Comparison of ENCODE assay signal across 8 mouse cellular contexts in genomic region chr7:80232489-80233029, GRCm38 (mm10). TPM values are rescaled to one million over a fixed set of nuclear protein-coding genes. Genes with fewer than 3 reads are reported as not detected.
DNase-seq lines count a peak whose midpoint lies in the region; ATAC-seq and TF ChIP-seq lines count a peak whose summit lies in the region.

Gene Cib1 (minus strand): TSS chr7:80232813.
Gene Gdpgp1 (plus strand): TSS chr7:80232865.

- peak within 1 kb of the TSS; percentile 69 for H3K4me2 ChIP-seq in forebrain, embryonic 16.5 days (ENCODE audit: low read length)
- peak within 1 kb of the TSS; percentile 88 for H3K4me2 ChIP-seq in lung, embryonic 15.5 days

- peak within 1 kb of the TSS; percentile 80 to 87 for H3K4me3 ChIP-seq in ES-E14 (ENCODE audit: insufficient read depth in 1 of 2, low read depth in 1 of 2, low read length in 2 of 2, poor library complexity in 1 of 2, severe bottlenecking in 1 of 2)
- peak within 1 kb of the TSS; percentile 55 for H3K4me3 ChIP-seq in forebrain, embryonic 16.5 days (replicated peaks; ENCODE audit: low read length)
- peak within 1 kb of the TSS; percentile 69 for H3K4me3 ChIP-seq in lung, embryonic 15.5 days

- intact Hi-C loops in heart, postnatal 36 days (cut with DNase I): no loop called here

- in situ Hi-C loops in ES-E14 (cut with MboI; ENCODE audit: low sequenced_read_pairs in 2 of 2, unreplicated experiment in 2 of 2): no loop called here

- H3K36me3 ChIP-seq in ES-E14 (ENCODE audit: control insufficient read depth, insufficient read depth, low read length, poor library complexity, severe bottlenecking): peaks cover 10% of the 10 kb centered on the region
- H3K36me3 ChIP-seq in forebrain, embryonic 16.5 days (ENCODE audit: control insufficient read depth, insufficient read depth): 0 out of 2 replicates have a peak, but pooled peaks cover under 1% of the 10 kb centered on the region
- peaks cover 5% of the 10 kb centered on the region; the same call in 1 of the 2 replicates for H3K36me3 ChIP-seq in lung, embryonic 15.5 days

- H3K9ac ChIP-seq in ES-E14 (ENCODE audit: insufficient read depth, low read depth, low read length, poor library complexity, severe bottlenecking): peak within 1 kb of the TSS; percentile 77
- H3K9ac ChIP-seq in forebrain, embryonic 16.5 days (replicated peaks; ENCODE audit: low read depth, low read length): peak within 1 kb of the TSS; percentile 78
- H3K9ac ChIP-seq in lung, embryonic 15.5 days: peak within 1 kb of the TSS; percentile 58

- peaks cover 4% of the 10 kb centered on the region; the same call in 1 of the 2 replicates for H3K27me3 ChIP-seq in forebrain, embryonic 16.5 days (replicated peaks; ENCODE audit: control insufficient read depth, insufficient read depth, low read length)
- no peaks in the 10 kb centered on the region for H3K27me3 ChIP-seq in lung, embryonic 15.5 days

- no peaks in the 10 kb centered on the region for H3K9me3 ChIP-seq in ES-E14 (ENCODE audit: control insufficient read depth, insufficient read depth, low read depth, low read length)
- no peaks in the 10 kb centered on the region for H3K9me3 ChIP-seq in forebrain, embryonic 16.5 days (ENCODE audit: control insufficient read depth, low read length)
- H3K9me3 ChIP-seq in lung, embryonic 15.5 days: no peaks in the 10 kb centered on the region

- ATAC-seq in forebrain, embryonic 16.5 days: peak; percentile 97
- ATAC-seq in lung, embryonic 15.5 days (ENCODE audit: borderline replicate concordance, extremely low read depth, low FRiP score, low TSS enrichment): peak; percentile 100

- peak; percentile 95 for DNase-seq in ES-E14 (ENCODE audit: low read depth, low spot score)
- DNase-seq in cerebellum, adult 11-12 months: peak; percentile 89
- DNase-seq in heart, postnatal 36 days: peak; percentile 97 to 98
- DNase-seq in layer of hippocampus, adult 8-10 months (ENCODE audit: low spot score in 2 of 2): peak; percentile 90 to 93
- DNase-seq in ovary, adult 18-20 months (ENCODE audit: low spot score): peak; percentile 97
- DNase-seq in thymus, postnatal 0 days (ENCODE audit: low spot score): peak; percentile 99

- H3K27ac ChIP-seq in ES-E14 (ENCODE audit: insufficient read depth, low read depth, low read length, poor library complexity, severe bottlenecking): peak within 1 kb of the TSS; percentile 45
- peak within 1 kb of the TSS; percentile 53; the same call in 1 of the 2 replicates for H3K27ac ChIP-seq in forebrain, embryonic 16.5 days (ENCODE audit: low read length)
- peak within 1 kb of the TSS; percentile 76 for H3K27ac ChIP-seq in lung, embryonic 15.5 days

- peaks cover 0 to 7% of the 10 kb centered on the region in 2 experiments for H3K4me1 ChIP-seq in ES-E14 (ENCODE audit: control insufficient read depth in 2 of 2, insufficient read depth in 2 of 2, low read length in 2 of 2, poor library complexity in 1 of 2)
- peaks cover 22% of the 10 kb centered on the region for H3K4me1 ChIP-seq in forebrain, embryonic 16.5 days (replicated peaks; ENCODE audit: control insufficient read depth, insufficient read depth, low read length)
- H3K4me1 ChIP-seq in lung, embryonic 15.5 days: peaks cover 22% of the 10 kb centered on the region

- WGBS in forebrain, embryonic 16.5 days: under 1% methylated on average over 53 of the region's 56 CpGs
- under 1% methylated on average over 52 of the region's 56 CpGs for WGBS in lung, embryonic 15.5 days

TF ChIP-seq in ES-E14, 5 proteins besides CTCF, POLR2A, EP300 and RAD21:
- peak; percentile 57; the same call in 1 of the 2 replicates for TF ChIP-seq HCFC1 (IDR thresholded peaks at IDR 0.05; ENCODE audit: borderline replicate concordance, insufficient read depth, low read length)
- no peak for TF ChIP-seq MAFK (IDR thresholded peaks at IDR 0.05; ENCODE audit: insufficient read depth, low read depth, low read length)

RNA-seq across cellular contexts. Expression of gene Cib1, which starts in this region (rescaled TPM):
- 52.6 and 59.7 TPM in 2 replicates for total RNA-seq in ES-E14 (2012; rRNA removed)
- 26.5 and 26.7 TPM in 2 replicates for polyA plus RNA-seq in forebrain, embryonic 16.5 days (2015; fragmentation: Nextera tagmentation; extraction: Ambion mirVana)
- 10 to 100 TPM; 15.6 to 16.3 TPM for total RNA-seq in heart, postnatal 36 days (2021)
- 10 to 100 TPM; 20.3 to 31.5 (median 25.9) TPM for total RNA-seq in layer of hippocampus, adult 8-10 months (2022)
- 79.1 and 90.8 TPM in 2 replicates for polyA plus RNA-seq in lung, embryonic 15.5 days (2015; fragmentation: Nextera tagmentation; extraction: Ambion mirVana)
- polyA plus RNA-seq in thymus, postnatal 0 days (2015; fragmentation: Nextera tagmentation; extraction: Ambion mirVana): 186 and 189 TPM in 2 replicates

RNA-seq across cellular contexts. Expression of gene Gdpgp1, which starts in this region (rescaled TPM):
- 4.4 and 4.5 TPM in 2 replicates for total RNA-seq in ES-E14 (2012; rRNA removed)
- polyA plus RNA-seq in forebrain, embryonic 16.5 days (2015; fragmentation: Nextera tagmentation; extraction: Ambion mirVana): 3.4 and 3.9 TPM in 2 replicates
- 1 to 10 TPM; 1.5 to 1.8 TPM for total RNA-seq in heart, postnatal 36 days (2021)
- 1 to 10 TPM; 6.2 to 7.5 (median 7.0) TPM for total RNA-seq in layer of hippocampus, adult 8-10 months (2022)
- polyA plus RNA-seq in lung, embryonic 15.5 days (2015; fragmentation: Nextera tagmentation; extraction: Ambion mirVana): 3.0 and 4.0 TPM in 2 replicates
- 2.7 and 3.4 TPM in 2 replicates for polyA plus RNA-seq in thymus, postnatal 0 days (2015; fragmentation: Nextera tagmentation; extraction: Ambion mirVana)

Comparison
In these comparisons a context has a peak if more than half of its experiments do, and no peak if none do; other contexts are left out.
1. Peak in every context shown above with its lines: DNase-seq, ATAC-seq, H3K4me3 ChIP-seq and H3K27ac ChIP-seq.